Mouse (Mus musculus): ENCODE measurements around the gene Dlg4. TPM values are rescaled to one million over a fixed set of nuclear protein-coding genes. Genes with fewer than 3 reads are reported as not detected.

Gene Dlg4
- polyA plus RNA-seq, 1 experiment from 2014 or later, result 5.1 TPM

GRCm38 (mm10) chr11:70077441-70077840, 60.7 kb downstream of the Dlg4 start:
- no peaks in the 10 kb centered on the region for H3K36me3 ChIP-seq
- H3K4me3 ChIP-seq, result no peak overlapping the region
- peaks cover 5% of the 10 kb centered on the region; the same call in 1 of the 2 replicates for H3K4me1 ChIP-seq
- no peak overlapping the region for H3K27ac ChIP-seq (replicated peaks)
- no peak overlapping the region for H3K9ac ChIP-seq
- no peak overlapping the region for H3K4me2 ChIP-seq
- peaks cover 5% of the 10 kb centered on the region; the same call in 1 of the 2 replicates for H3K27me3 ChIP-seq (replicated peaks)
- no peak for ATAC-seq (ENCODE audit: extremely low read depth, insufficient number of reproducible peaks, low FRiP score, low TSS enrichment)
- H3K9me3 ChIP-seq, result no peaks in the 10 kb centered on the region
- WGBS, result 40% methylated on average over 3 of the region's 3 CpGs

GRCm38 (mm10) chr11:70079175-70079574, 62.4 kb downstream of the Dlg4 start:
- WGBS, result 62% methylated on average over 6 of the region's 6 CpGs
- peaks cover 5% of the 10 kb centered on the region; the same call in 1 of the 2 replicates for H3K4me1 ChIP-seq

GRCm38 (mm10) chr11:70079928-70080327, 63.2 kb downstream of the Dlg4 start:
- Histone ChIP-seq H3K27me3 (replicated peaks) (no peaks in the 10 kb centered on the region), H3K9ac (no peak overlapping the region), H3K36me3 (no peaks in the 10 kb centered on the region), H3K9me3 (no peaks in the 10 kb centered on the region), H3K4me2 (no peak overlapping the region), H3K4me1 (peaks cover 5% of the 10 kb centered on the region; the same call in 1 of the 2 replicates), H3K27ac (replicated peaks) (no peak overlapping the region), H3K4me3 (no peak overlapping the region)
- WGBS, result 63% methylated on average over 7 of the region's 7 CpGs
- ATAC-seq (ENCODE audit: extremely low read depth, insufficient number of reproducible peaks, low FRiP score, low TSS enrichment), result no peak

More at GRCm38 (mm10) chr11:70079175-70079574, 62.4 kb downstream of the Dlg4 start:
- Histone ChIP-seq H3K4me2 (no peak overlapping the region), H3K9ac (no peak overlapping the region), H3K9me3 (no peaks in the 10 kb centered on the region), H3K27me3 (replicated peaks) (no peaks in the 10 kb centered on the region), H3K27ac (replicated peaks) (no peak overlapping the region), H3K36me3 (no peaks in the 10 kb centered on the region), H3K4me3 (no peak overlapping the region)
- ATAC-seq (ENCODE audit: extremely low read depth, insufficient number of reproducible peaks, low FRiP score, low TSS enrichment), result no peak

GRCm38 (mm10) chr11:70080803-70081590, 64.3 kb downstream of the Dlg4 start:
- Histone ChIP-seq H3K4me2 (no peak overlapping the region), H3K4me1 (peaks cover 5% of the 10 kb centered on the region; the same call in 1 of the 2 replicates), H3K4me3 (no peak overlapping the region), H3K27ac (replicated peaks) (no peak overlapping the region), H3K9me3 (no peaks in the 10 kb centered on the region), H3K9ac (no peak overlapping the region), H3K36me3 (no peaks in the 10 kb centered on the region), H3K27me3 (replicated peaks) (no peaks in the 10 kb centered on the region)
- 72% methylated on average over 15 of the region's 15 CpGs for WGBS
- no peak for ATAC-seq (ENCODE audit: extremely low read depth, insufficient number of reproducible peaks, low FRiP score, low TSS enrichment)

- H3K4me1 ChIP-seq, result peaks cover 5% of the 10 kb centered on the region; the same call in 1 of the 2 replicates
- no peak for ATAC-seq (ENCODE audit: extremely low read depth, insufficient number of reproducible peaks, low FRiP score, low TSS enrichment)
- 76% methylated on average over 8 of the region's 8 CpGs for WGBS
Measured at GRCm38 (mm10) chr11:70084563-70084962, 67.8 kb downstream of the Dlg4 start.

GRCm38 (mm10) chr11:70091986-70092783, 75.4 kb downstream of the Dlg4 start, which contains the start of gene Asgr2:
Asgr2 (plus strand) TSS chr11:70092644.
- no peak for ATAC-seq (ENCODE audit: extremely low read depth, insufficient number of reproducible peaks, low FRiP score, low TSS enrichment)
- 68% methylated on average over 12 of the region's 12 CpGs for WGBS
- no peak within 1 kb of the TSS for H3K4me3 ChIP-seq

More at GRCm38 (mm10) chr11:70084563-70084962, 67.8 kb downstream of the Dlg4 start:
- Histone ChIP-seq H3K27ac (replicated peaks) (no peak overlapping the region), H3K9me3 (no peaks in the 10 kb centered on the region), H3K4me3 (no peak overlapping the region), H3K4me2 (no peak overlapping the region), H3K9ac (no peak overlapping the region), H3K36me3 (no peaks in the 10 kb centered on the region), H3K27me3 (replicated peaks) (no peaks in the 10 kb centered on the region)

More at GRCm38 (mm10) chr11:70091986-70092783, 75.4 kb downstream of the Dlg4 start, which contains the start of gene Asgr2:
- no peaks in the 10 kb centered on the region for H3K9me3 ChIP-seq
- H3K9ac ChIP-seq, result no peak within 1 kb of the TSS
- H3K4me1 ChIP-seq, result no peaks in the 10 kb centered on the region
- H3K36me3 ChIP-seq, result no peaks in the 10 kb centered on the region
- no peak within 1 kb of the TSS for H3K4me2 ChIP-seq
- H3K27ac ChIP-seq (replicated peaks), result no peak within 1 kb of the TSS
- H3K27me3 ChIP-seq (replicated peaks), result peaks cover 15% of the 10 kb centered on the region; the same call in 1 of the 2 replicates

MicroRNA genes within 50 kb of the gene (microRNA counts, 519-probe panel; counts per million panel counts)
- microRNA mmu-miR-324-3p (209 counts per million, percentile 61 among the panel's probes with 10 or more counts), microRNA mmu-miR-324-5p (4,226 counts per million, percentile 77 among the panel's probes with 10 or more counts)

Small RNA genes lying within 50 kb of the gene (microRNA-seq; reads per million reads assigned to microRNA genes)
- gene Gm44349 (not detected), gene Mir324 (2,690 reads per million, percentile 87 among the genes with 10 or more reads in this experiment)

Other genes with a start within 250 kb of the Dlg4 start
- gene Chrnb1, start 221.0 kb upstream of the Dlg4 start, polyA plus RNA-seq (2015; fragmentation: Nextera tagmentation; extraction: Ambion mirVana), result 6.8 and 7.9 TPM in 2 replicates
- gene Fgf11, start 215.1 kb upstream of the Dlg4 start, polyA plus RNA-seq (2015; fragmentation: Nextera tagmentation; extraction: Ambion mirVana), result 2.0 and 2.3 TPM in 2 replicates
- gene Tmem102, start 211.3 kb upstream of the Dlg4 start, polyA plus RNA-seq (2015; fragmentation: Nextera tagmentation; extraction: Ambion mirVana), result 1.8 and 1.9 TPM in 2 replicates
- not detected in 2 replicates for gene Gm39566, start 201.6 kb upstream of the Dlg4 start, polyA plus RNA-seq (2015; fragmentation: Nextera tagmentation; extraction: Ambion mirVana)
- gene Spem2, start 198.5 kb upstream of the Dlg4 start, polyA plus RNA-seq (2015; fragmentation: Nextera tagmentation; extraction: Ambion mirVana), result not detected in 2 replicates
- not detected in 2 replicates for gene Spem1, start 194.8 kb upstream of the Dlg4 start, polyA plus RNA-seq (2015; fragmentation: Nextera tagmentation; extraction: Ambion mirVana)
- 2.0 and 2.4 TPM in 2 replicates for gene Nlgn2, start 179.2 kb upstream of the Dlg4 start, polyA plus RNA-seq (2015; fragmentation: Nextera tagmentation; extraction: Ambion mirVana)
- gene Tmem256, start 178.4 kb upstream of the Dlg4 start, polyA plus RNA-seq (2015; fragmentation: Nextera tagmentation; extraction: Ambion mirVana), result 330 and 361 TPM in 2 replicates
- 75.4 and 76.2 TPM in 2 replicates for gene Plscr3, start 170.6 kb upstream of the Dlg4 start, polyA plus RNA-seq (2015; fragmentation: Nextera tagmentation; extraction: Ambion mirVana)
- gene Tnk1, start 158.2 kb upstream of the Dlg4 start, polyA plus RNA-seq (2015; fragmentation: Nextera tagmentation; extraction: Ambion mirVana), result 0.38 and 0.56 TPM in 2 replicates
- gene Tmem95, start 138.9 kb upstream of the Dlg4 start, polyA plus RNA-seq (2015; fragmentation: Nextera tagmentation; extraction: Ambion mirVana), result not detected in 2 replicates
- 3.9 TPM in 2 replicates for gene Kctd11, start 135.5 kb upstream of the Dlg4 start, polyA plus RNA-seq (2015; fragmentation: Nextera tagmentation; extraction: Ambion mirVana)
- 7.0 and 8.2 TPM in 2 replicates for gene Acap1, start 121.4 kb upstream of the Dlg4 start, polyA plus RNA-seq (2015; fragmentation: Nextera tagmentation; extraction: Ambion mirVana)
- gene 2810408A11Rik, start 116.0 kb upstream of the Dlg4 start, polyA plus RNA-seq (2015; fragmentation: Nextera tagmentation; extraction: Ambion mirVana), result 4.0 and 4.1 TPM in 2 replicates
- gene Neurl4, start 115.9 kb upstream of the Dlg4 start, polyA plus RNA-seq (2015; fragmentation: Nextera tagmentation; extraction: Ambion mirVana), result 7.8 and 8.1 TPM in 2 replicates
- gene Gps2, start 103.1 kb upstream of the Dlg4 start, polyA plus RNA-seq (2015; fragmentation: Nextera tagmentation; extraction: Ambion mirVana), result 45.0 and 52.2 TPM in 2 replicates
- 1,157 and 1,215 TPM in 2 replicates for gene Eif5a, start 95.0 kb upstream of the Dlg4 start, polyA plus RNA-seq (2015; fragmentation: Nextera tagmentation; extraction: Ambion mirVana)
- 3.1 TPM in 2 replicates for gene Ybx2, start 81.1 kb upstream of the Dlg4 start, polyA plus RNA-seq (2015; fragmentation: Nextera tagmentation; extraction: Ambion mirVana)
- 25.8 and 30.3 TPM in 2 replicates for gene Slc2a4, start 68.8 kb upstream of the Dlg4 start, polyA plus RNA-seq (2015; fragmentation: Nextera tagmentation; extraction: Ambion mirVana)
- gene Cldn7, start 52.2 kb upstream of the Dlg4 start, polyA plus RNA-seq (2015; fragmentation: Nextera tagmentation; extraction: Ambion mirVana), result 6.3 and 7.4 TPM in 2 replicates
- gene Ctdnep1, start 35.8 kb upstream of the Dlg4 start, polyA plus RNA-seq (2015; fragmentation: Nextera tagmentation; extraction: Ambion mirVana), result 21.0 and 21.1 TPM in 2 replicates
- 111 and 119 TPM in 2 replicates for gene Elp5, start 34.4 kb upstream of the Dlg4 start, polyA plus RNA-seq (2015; fragmentation: Nextera tagmentation; extraction: Ambion mirVana)
- 456 and 466 TPM in 2 replicates for gene Gabarap, start 25.8 kb upstream of the Dlg4 start, polyA plus RNA-seq (2015; fragmentation: Nextera tagmentation; extraction: Ambion mirVana)
- 43.8 and 47.9 TPM in 2 replicates for gene Phf23, start 21.2 kb upstream of the Dlg4 start, polyA plus RNA-seq (2015; fragmentation: Nextera tagmentation; extraction: Ambion mirVana)
- 20.7 and 22.0 TPM in 2 replicates for gene Dvl2, start 16.3 kb upstream of the Dlg4 start, polyA plus RNA-seq (2015; fragmentation: Nextera tagmentation; extraction: Ambion mirVana)
- gene Acadvl, start 1.5 kb upstream of the Dlg4 start, polyA plus RNA-seq (2015; fragmentation: Nextera tagmentation; extraction: Ambion mirVana), result 131 and 140 TPM in 2 replicates
- gene Asgr1, start 37.1 kb downstream of the Dlg4 start, polyA plus RNA-seq (2015; fragmentation: Nextera tagmentation; extraction: Ambion mirVana), result 0.24 TPM in 1 of 2 replicates, not detected in the other
- 0.18 TPM in 1 of 2 replicates, not detected in the other for gene Asgr2, start 75.7 kb downstream of the Dlg4 start, polyA plus RNA-seq (2015; fragmentation: Nextera tagmentation; extraction: Ambion mirVana)
- gene Mgl2, start 113.4 kb downstream of the Dlg4 start, polyA plus RNA-seq (2015; fragmentation: Nextera tagmentation; extraction: Ambion mirVana), result 0.53 and 0.67 TPM in 2 replicates
- gene Clec10a, start 139.3 kb downstream of the Dlg4 start, polyA plus RNA-seq (2015; fragmentation: Nextera tagmentation; extraction: Ambion mirVana), result 0.31 and 0.43 TPM in 2 replicates
- 0.28 and 0.60 TPM in 2 replicates for gene Slc16a11, start 195.8 kb downstream of the Dlg4 start, polyA plus RNA-seq (2015; fragmentation: Nextera tagmentation; extraction: Ambion mirVana)
- 5.0 and 7.1 TPM in 2 replicates for gene Slc16a13, start 204.1 kb downstream of the Dlg4 start, polyA plus RNA-seq (2015; fragmentation: Nextera tagmentation; extraction: Ambion mirVana)
- 17.8 and 18.3 TPM in 2 replicates for gene Bcl6b, start 212.9 kb downstream of the Dlg4 start, polyA plus RNA-seq (2015; fragmentation: Nextera tagmentation; extraction: Ambion mirVana)
- gene 0610010K14Rik, start 221.0 kb downstream of the Dlg4 start, polyA plus RNA-seq (2015; fragmentation: Nextera tagmentation; extraction: Ambion mirVana), result 125 and 137 TPM in 2 replicates
- gene Gm21988, start 222.9 kb downstream of the Dlg4 start, polyA plus RNA-seq (2015; fragmentation: Nextera tagmentation; extraction: Ambion mirVana), result 9.0 and 9.5 TPM in 2 replicates
- 214 and 235 TPM in 2 replicates for gene Rnasek, start 222.9 kb downstream of the Dlg4 start, polyA plus RNA-seq (2015; fragmentation: Nextera tagmentation; extraction: Ambion mirVana)
- gene Alox12, start 238.4 kb downstream of the Dlg4 start, polyA plus RNA-seq (2015; fragmentation: Nextera tagmentation; extraction: Ambion mirVana), result 2.5 and 3.5 TPM in 2 replicates